Mouse (Mus musculus) neutrophil, adult 65 days (primary cell): ENCODE results near the gene Hax1. TPM values are rescaled to one million over a fixed set of nuclear protein-coding genes. Genes with fewer than 3 reads are reported as not detected.

ENCODE experiments used
- total RNA-seq: library from RNA; stranded (reverse); gene quantifications from 2 replicates; pipeline ENCODE4 v1.2.4, GENCODE M21; 2023

The Hax1 gene
- total RNA-seq, result 26.2 and 34.0 TPM in 2 replicates

GRCm38 (mm10) chr3:89998612-89999054 lies at the start of gene Hax1:
Gene Hax1, minus strand, starts transcription at chr3:89998780.

GRCm38 (mm10) chr3:89963221-89963763 lies 35.3 kb downstream of the Hax1 start, which contains the start of gene Atp8b2:
Gene Atp8b2, minus strand, starts transcription at chr3:89963508.

Other genes starting within 250 kb of the Hax1 start
- gene Chrnb2, start 234.1 kb downstream of the Hax1 start, total RNA-seq, result 0.16 and 0.54 TPM in 2 replicates
- gene Ube2q1, start 225.2 kb downstream of the Hax1 start, total RNA-seq, result 78.8 and 79.5 TPM in 2 replicates
- gene She, start 167.4 kb downstream of the Hax1 start, total RNA-seq, result not detected in 2 replicates
- 107 and 112 TPM in 2 replicates for gene Il6ra, start 85.6 kb downstream of the Hax1 start, total RNA-seq
- 11.8 and 12.7 TPM in 2 replicates for gene Atp8b2, start 35.3 kb downstream of the Hax1 start, total RNA-seq
- 50.8 and 58.4 TPM in 2 replicates for gene 4933434E20Rik, start 52.9 kb upstream of the Hax1 start, total RNA-seq
- 142 and 164 TPM in 2 replicates for gene Ubap2l, start 53.8 kb upstream of the Hax1 start, total RNA-seq
- gene Tpm3, start 73.9 kb upstream of the Hax1 start, total RNA-seq, result 990 and 1,148 TPM in 2 replicates
- 0.76 and 0.79 TPM in 2 replicates for gene Nup210l, start 105.4 kb upstream of the Hax1 start, total RNA-seq
- 872 and 1,486 TPM in 2 replicates for gene Rps27, start 214.9 kb upstream of the Hax1 start, total RNA-seq
- gene Rab13, start 214.9 kb upstream of the Hax1 start, total RNA-seq, result 2.4 and 2.6 TPM in 2 replicates
- gene Jtb, start 232.8 kb upstream of the Hax1 start, total RNA-seq, result 20.7 and 36.7 TPM in 2 replicates
- gene Creb3l4, start 244.7 kb upstream of the Hax1 start, total RNA-seq, result not detected in 2 replicates
- 17.6 and 21.6 TPM in 2 replicates for gene Slc39a1, start 249.4 kb upstream of the Hax1 start, total RNA-seq